Mouse (Mus musculus) brain, embryonic 14.5 days (tissue): ENCODE data around the gene Dennd5b. TPM values are rescaled to one million over a fixed set of nuclear protein-coding genes. Genes with fewer than 3 reads are reported as not detected.
A peak's percentile ranks its signal among the peaks of the same experiment; 100 is the strongest.
"Not testable (repeated sequence)": the region's sequence is repeated elsewhere in the genome, so short reads cannot be mapped to it uniquely, and the experiment has no call there.

ENCODE experiments used
- DNase-seq: peaks from one replicate; pipeline ENCODE4 v3.0.0-alpha.2; 2011; ENCODE audit warnings: low read depth
- CTCF ChIP-seq: fragments of 200-500 bp; IDR thresholded peaks from 2 replicates; pipeline ENCODE4 v1.5.1; 2012; ENCODE audit warnings: inconsistent platforms, mild to moderate bottlenecking, moderate library complexity, borderline replicate concordance; ENCODE audit not compliant: insufficient read depth, insufficient read length; ENCODE audit errors: extremely low read depth
- POLR2A ChIP-seq: fragments of 200-500 bp; IDR thresholded peaks from 2 replicates; pipeline ENCODE4 v1.6.1; 2012; ENCODE audit warnings: mild to moderate bottlenecking, inconsistent platforms, borderline replicate concordance; ENCODE audit not compliant: poor library complexity, insufficient read depth, insufficient read length, severe bottlenecking; ENCODE audit errors: extremely low read depth
- polyA plus RNA-seq: library from polyadenylated mRNA; depleted of rRNA; stranded (reverse); fragments of >200 nt; gene quantifications from 2 replicates; pipeline ENCODE4 v1.2.3, GENCODE M21; 2012

Gene Dennd5b
- polyA plus RNA-seq, 1 experiment = 16.6 TPM

GRCm38 (mm10) chr6:149132311-149133077 is 31.0 kb upstream of the Dennd5b start:
- peak; percentile 60; the same call in 1 of the 2 replicates for TF ChIP-seq CTCF
- no peak for TF ChIP-seq POLR2A
- DNase-seq = peak; percentile 87

- no peak for DNase-seq
- TF ChIP-seq POLR2A (no peak), CTCF (no peak)
Measured at GRCm38 (mm10) chr6:149131111-149131510, 29.6 kb upstream of the Dennd5b start.

DNA sequence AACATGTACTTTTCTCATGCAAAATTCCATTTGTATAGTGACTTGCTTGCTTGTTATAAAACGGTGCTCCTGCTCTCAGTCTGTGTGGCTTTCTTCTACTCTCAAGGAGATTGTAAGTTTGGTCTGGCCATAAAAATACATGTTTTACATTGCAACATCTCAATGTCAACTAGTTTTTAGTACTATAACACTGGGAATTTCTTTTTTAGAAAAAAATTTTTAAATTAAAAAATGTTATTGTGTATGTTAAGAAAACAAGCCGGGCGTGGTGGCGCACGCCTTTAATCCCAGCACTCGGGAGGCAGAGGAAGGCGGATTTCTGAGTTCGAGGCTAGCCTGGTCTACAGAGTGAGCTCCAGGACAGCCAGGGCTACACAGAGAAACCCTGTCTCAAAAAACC is 28.4 kb upstream of the Dennd5b start, which contains the start of gene Gm10203:
Gene Gm10203, plus strand, starts transcription at position 301 of the 400 bp plus-strand sequence.
- not testable (repeated sequence) for DNase-seq

DNA sequence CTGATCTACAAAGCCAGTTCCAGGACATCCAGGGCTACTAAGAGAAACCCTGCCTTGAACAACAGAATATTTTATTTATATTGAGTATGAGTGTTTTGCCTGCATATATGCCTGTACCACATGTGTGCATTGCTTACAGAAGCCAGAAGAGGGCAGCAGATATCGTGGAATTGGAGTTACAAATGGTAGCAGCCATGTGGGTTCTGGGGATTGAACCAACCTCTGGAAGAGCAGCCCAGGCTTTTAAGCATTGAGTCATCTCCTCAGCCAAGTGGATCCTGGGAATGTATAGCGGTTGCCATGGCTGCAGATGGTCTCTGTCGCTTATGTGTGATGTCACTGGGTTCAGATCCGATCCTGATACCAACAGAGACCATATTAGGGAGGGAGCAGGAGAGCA is 25.2 kb upstream of the Dennd5b start:
- peak; percentile 46; the same call in 1 of the 2 replicates for TF ChIP-seq CTCF
- no peak for TF ChIP-seq POLR2A
- peak; percentile 41 for DNase-seq

DNA sequence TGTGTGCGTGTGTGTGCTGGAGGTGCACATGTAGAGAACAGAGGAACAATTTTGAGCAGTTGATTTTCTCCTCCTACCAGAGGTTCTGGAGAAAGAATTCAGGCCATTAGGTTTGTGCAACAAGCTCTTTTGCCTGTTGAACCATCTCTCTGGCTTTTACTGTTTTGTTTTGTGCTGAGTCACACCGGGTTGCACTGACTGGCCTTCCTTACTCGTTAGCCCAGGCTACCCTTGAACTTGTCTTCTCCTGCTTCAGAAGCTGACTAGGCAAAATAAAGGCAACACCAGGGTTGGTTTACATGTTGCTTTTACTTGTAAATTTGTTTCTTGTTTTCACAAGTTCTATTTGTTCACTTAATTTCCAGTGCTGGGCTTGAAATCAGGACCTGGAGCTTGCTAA is 21.6 kb upstream of the Dennd5b start:
- TF ChIP-seq CTCF (no peak), POLR2A (no peak)
- no peak for DNase-seq

GRCm38 (mm10) chr6:149119853-149120252 is 18.4 kb upstream of the Dennd5b start:
- peak; percentile 75 for DNase-seq
- TF ChIP-seq POLR2A (no peak), CTCF (peak; percentile 41; the same call in 1 of the 2 replicates)

- DNase-seq = no peak
- TF ChIP-seq POLR2A = no peak
- TF ChIP-seq CTCF = no peak
Measured at GRCm38 (mm10) chr6:149118935-149119334, 17.5 kb upstream of the Dennd5b start.

GRCm38 (mm10) chr6:149116992-149117391 is 15.5 kb upstream of the Dennd5b start:
- DNase-seq = peak; percentile 32
- TF ChIP-seq CTCF (no peak), POLR2A (no peak)

GRCm38 (mm10) chr6:149108909-149109308 is 7.4 kb upstream of the Dennd5b start:
- DNase-seq = no peak
- no peak for TF ChIP-seq CTCF
- no peak for TF ChIP-seq POLR2A

DNA sequence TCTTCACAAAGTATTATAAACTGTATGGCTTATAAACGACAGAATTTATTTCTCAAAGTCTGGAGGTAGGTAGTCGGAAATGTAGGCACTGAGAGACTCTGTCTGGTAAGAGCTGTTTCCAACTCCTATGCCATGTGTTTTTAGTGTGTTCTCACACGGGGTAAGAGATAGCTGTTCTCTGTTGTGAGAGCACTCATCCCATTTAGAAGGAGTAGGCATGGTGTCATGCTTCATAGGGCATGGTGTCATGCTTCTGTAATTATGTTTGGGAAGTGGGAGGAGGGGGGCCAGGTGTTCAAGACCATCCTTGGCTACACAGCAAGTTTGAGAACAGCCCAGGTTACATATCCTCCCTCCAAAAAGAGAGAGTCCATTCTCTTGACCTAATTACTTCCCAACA is 6.1 kb upstream of the Dennd5b start:
- DNase-seq = no peak
- TF ChIP-seq CTCF (no peak), POLR2A (no peak)

DNA sequence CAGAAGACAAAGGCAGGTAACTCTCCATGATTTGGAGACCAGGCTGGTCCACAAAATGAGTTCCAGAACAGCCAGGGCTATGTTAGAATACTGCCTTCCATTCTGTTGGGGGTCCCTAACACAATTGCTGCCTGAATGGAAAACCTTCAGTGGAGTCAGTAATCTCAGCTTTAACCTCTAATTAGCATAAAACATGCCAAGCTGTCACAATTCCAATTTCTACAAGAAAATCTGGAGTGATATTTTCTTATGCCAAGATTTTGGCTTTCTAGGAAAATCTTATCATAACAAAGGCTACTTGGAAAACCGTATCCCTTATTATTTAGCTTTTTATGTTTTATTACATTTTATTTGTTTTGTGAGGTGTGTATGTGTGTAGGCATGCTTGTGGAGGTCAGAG is 2.0 kb upstream of the Dennd5b start:
- no peak for TF ChIP-seq POLR2A
- TF ChIP-seq CTCF = no peak
- peak; percentile 58 for DNase-seq

GRCm38 (mm10) chr6:149101943-149102243 is 413 bp upstream of the Dennd5b start:
- TF ChIP-seq CTCF = no peak
- no peak for TF ChIP-seq POLR2A
- no peak for DNase-seq

GRCm38 (mm10) chr6:149100174-149101075 is 1.1 kb downstream of the Dennd5b start:
- TF ChIP-seq CTCF (0 out of 2 replicates have a peak, but pooled peaks have one; percentile 0), POLR2A (no peak)

More at GRCm38 (mm10) chr6:149100174-149101075, 1.1 kb downstream of the Dennd5b start:
- peak; percentile 83 for DNase-seq
